Mouse (Mus musculus) cerebellum, adult 11 months (tissue): ENCODE measurements around the gene Rbfox2.
"Not testable (repeated sequence)": the region's sequence is repeated elsewhere in the genome, so short reads cannot be mapped to it uniquely, and the experiment has no call there.

Source experiments
- DNase-seq: peaks from one replicate; pipeline ENCODE4 v3.0.0; 2022

Gene Rbfox2

GRCm38 (mm10) chr15:77090531-77090930 lies 216.3 kb downstream of the Rbfox2 start:
- DNase-seq = no peak

GRCm38 (mm10) chr15:77089249-77089648 lies 217.6 kb downstream of the Rbfox2 start:
- DNase-seq = no peak

- no peak for DNase-seq
These were observed 220.3 kb downstream of the Rbfox2 start for GRCm38 (mm10) chr15:77086488-77086887.

- DNase-seq = no peak
These were observed 221.0 kb downstream of the Rbfox2 start for GRCm38 (mm10) chr15:77085818-77086217.

- DNase-seq = no peak
These were observed 225.3 kb downstream of the Rbfox2 start for GRCm38 (mm10) chr15:77081454-77081853.

- DNase-seq = no peak
These were observed 226.0 kb downstream of the Rbfox2 start for GRCm38 (mm10) chr15:77080684-77081254.

GRCm38 (mm10) chr15:77079890-77080361 lies 226.9 kb downstream of the Rbfox2 start:
- DNase-seq = no peak

- DNase-seq = no peak
These were observed 227.5 kb downstream of the Rbfox2 start for GRCm38 (mm10) chr15:77079256-77079822.

GRCm38 (mm10) chr15:77078786-77079185 lies 228.0 kb downstream of the Rbfox2 start:
- no peak for DNase-seq

GRCm38 (mm10) chr15:77077906-77078305 lies 228.9 kb downstream of the Rbfox2 start:
- no peak for DNase-seq

GRCm38 (mm10) chr15:77076523-77076922 lies 230.3 kb downstream of the Rbfox2 start:
- no peak for DNase-seq

GRCm38 (mm10) chr15:77072556-77073163 lies 234.1 kb downstream of the Rbfox2 start:
- no peak for DNase-seq

- DNase-seq = no peak
These were observed 235.3 kb downstream of the Rbfox2 start for GRCm38 (mm10) chr15:77071501-77071900.

GRCm38 (mm10) chr15:77070745-77071268 lies 236.0 kb downstream of the Rbfox2 start:
- no peak for DNase-seq

- DNase-seq = no peak
These were observed 237.8 kb downstream of the Rbfox2 start for GRCm38 (mm10) chr15:77069019-77069418.

- no peak for DNase-seq
These were observed 238.4 kb downstream of the Rbfox2 start for GRCm38 (mm10) chr15:77068439-77068861.

GRCm38 (mm10) chr15:77066233-77066632 lies 240.6 kb downstream of the Rbfox2 start:
- no peak for DNase-seq

- no peak for DNase-seq
These were observed 241.4 kb downstream of the Rbfox2 start for GRCm38 (mm10) chr15:77065259-77065852.

GRCm38 (mm10) chr15:77062746-77063145 lies 244.1 kb downstream of the Rbfox2 start:
- DNase-seq = no peak

- DNase-seq = not testable (repeated sequence)
These were observed 247.4 kb downstream of the Rbfox2 start for GRCm38 (mm10) chr15:77059416-77059815.

GRCm38 (mm10) chr15:77058566-77058965 lies 248.2 kb downstream of the Rbfox2 start:
- DNase-seq = no peak

GRCm38 (mm10) chr15:77056791-77057051 lies 250.1 kb downstream of the Rbfox2 start:
- DNase-seq = no peak

GRCm38 (mm10) chr15:77056001-77056790 lies 250.6 kb downstream of the Rbfox2 start:
- DNase-seq = no peak
